Mouse (Mus musculus): ENCODE results near the gene Cox8b.

DNA sequence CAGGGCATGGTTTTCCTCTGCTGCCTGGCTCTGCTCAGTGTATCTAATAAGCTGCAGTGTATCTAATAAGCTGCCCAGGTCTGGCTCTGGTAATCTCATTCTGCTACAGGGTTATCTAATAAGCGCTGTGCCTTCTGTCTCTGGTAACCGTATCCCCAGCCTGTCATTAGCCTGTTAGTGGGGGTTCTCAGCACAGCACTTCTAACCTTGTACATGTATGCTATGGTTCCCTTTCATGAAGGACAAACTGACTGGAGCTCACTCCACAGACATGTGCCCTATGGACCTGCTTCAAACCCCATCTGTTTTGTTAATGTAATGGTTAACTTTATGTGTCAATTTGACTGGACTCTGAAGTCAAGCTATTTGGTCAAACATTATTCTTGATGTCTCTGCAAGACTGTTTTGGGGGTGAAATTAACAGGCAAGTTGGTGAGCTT, 5.4 kb upstream of the Cox8b start:
- TF ChIP-seq PAX5 (IDR thresholded peaks at IDR 0.05; ENCODE audit: low read length) = no peak
- no peak for TF ChIP-seq CHD2 (IDR thresholded peaks at IDR 0.05; ENCODE audit: low read length)
- no peak for TF ChIP-seq ZMIZ1 (IDR thresholded peaks at IDR 0.05; ENCODE audit: low read depth, low read length)
- TF ChIP-seq CTCF (conservative IDR thresholded peaks at IDR 0.05 in 1 of 2, IDR thresholded peaks at IDR 0.05 in 1 of 2; ENCODE audit: low read depth in 2 of 2, low read length in 2 of 2) = no peak
- no peak for TF ChIP-seq NELFE (IDR thresholded peaks at IDR 0.05; ENCODE audit: low read depth, low read length)
- TF ChIP-seq JUND (conservative IDR thresholded peaks at IDR 0.05; ENCODE audit: low read depth, low read length) = no peak
- no peak for TF ChIP-seq EP300 (IDR thresholded peaks at IDR 0.05; ENCODE audit: low read length)
- TF ChIP-seq JUN (IDR thresholded peaks at IDR 0.05; ENCODE audit: insufficient read depth, low read depth, low read length) = no peak
- TF ChIP-seq POLR2A (IDR thresholded peaks at IDR 0.05; ENCODE audit: low read depth, low read length) = no peak
- no peak for TF ChIP-seq BHLHE40 (IDR thresholded peaks at IDR 0.05; ENCODE audit: low read depth, low read length)
- no peak for TF ChIP-seq GABPA (IDR thresholded peaks at IDR 0.05; ENCODE audit: insufficient replicate concordance, low read depth, low read length)
- TF ChIP-seq ZC3H11A (IDR thresholded peaks at IDR 0.05; ENCODE audit: low read depth, low read length) = no peak
- no peak for TF ChIP-seq CHD1 (IDR thresholded peaks at IDR 0.05; ENCODE audit: low read depth, low read length)
- TF ChIP-seq POLR2AphosphoS2 (IDR thresholded peaks at IDR 0.05; ENCODE audit: low read depth, low read length) = no peak

Data from CH12.LX (cell line).